Comparison of ENCODE assay signal across 29 mouse cellular contexts in the genomic region with DNA sequence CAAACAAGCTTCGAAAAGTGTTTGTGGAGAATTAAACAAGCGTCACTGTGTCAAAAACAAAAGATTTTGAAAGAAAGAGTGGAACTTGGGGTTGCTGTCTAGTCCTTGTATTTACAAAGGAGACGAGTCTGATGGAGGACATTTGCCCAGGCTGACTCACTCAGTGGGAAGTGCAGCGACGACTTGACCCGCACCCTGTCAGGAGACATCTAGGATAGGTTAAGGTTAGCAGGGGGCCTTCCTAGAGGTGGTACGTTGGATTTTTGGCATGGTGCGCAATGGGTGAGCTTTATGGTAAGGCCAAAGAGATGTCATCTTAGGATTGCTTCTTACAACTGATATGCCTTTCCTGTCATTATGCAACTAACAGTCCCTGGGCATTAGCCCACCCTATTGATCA. TPM values are rescaled to one million over a fixed set of nuclear protein-coding genes. Genes with fewer than 3 reads are reported as not detected.
DNase-seq lines count a peak whose midpoint lies in the region; TF ChIP-seq lines count a peak whose summit lies in the region.
"Had no signal": no experiment of that assay in that cellular context is flagged by ENCODE, and none has a peak within 500 bp of the region (broad histone marks: within the 10 kb centered on the region; RNA-seq: fewer than 3 reads in every experiment).

No protein-coding gene starts in this region.

- no peak for TF ChIP-seq EP300 in CH12.LX (IDR thresholded peaks at IDR 0.05; ENCODE audit: low read length)

- H3K4me2 ChIP-seq in CH12.LX (ENCODE audit: insufficient read depth, low read depth, poor library complexity, severe bottlenecking), result peak overlapping the region; percentile 45
- H3K4me2 ChIP-seq: embryonic facial prominence, embryonic 13.5 days; embryonic facial prominence, embryonic 15.5 days; forebrain, embryonic 12.5 days had no signal

- no peak for TF ChIP-seq RAD21 in CH12.LX (IDR thresholded peaks at IDR 0.05; ENCODE audit: low read depth, low read length)

- H3K79me2 ChIP-seq in CH12.LX (replicated peaks; ENCODE audit: control insufficient read depth, extremely low read depth, insufficient read depth, poor library complexity, severe bottlenecking), result no peaks in the 10 kb centered on the region

- H3K9ac ChIP-seq in CH12.LX (ENCODE audit: insufficient read depth, low read depth), result peak overlapping the region; percentile 2; the same call in 1 of the 2 replicates
- H3K9ac ChIP-seq: embryonic facial prominence, embryonic 13.5 days; embryonic facial prominence, embryonic 15.5 days; forebrain, embryonic 12.5 days had no signal

- in situ Hi-C loops in CH12.LX (cut with MboI; ENCODE audit: low pct_ligation_motif_present, low pct_unique_long_range_greater_than_20kb, low sequenced_read_pairs), result loop anchor here (5.0 kb wide), 1 partner anchor 50 kb away; a partner anchor contains a TSS

- H3K27me3 ChIP-seq in heart, embryonic 10.5 days (ENCODE audit: insufficient read depth, poor library complexity, severe bottlenecking), result no peaks in the 10 kb centered on the region
- H3K27me3 ChIP-seq in thymus, adult 2 months (ENCODE audit: control insufficient read depth, insufficient read depth, low read length), result no peaks in the 10 kb centered on the region
- no peaks in the 10 kb centered on the region for H3K27me3 ChIP-seq in CH12.LX (replicated peaks)
- H3K27me3 ChIP-seq: embryonic facial prominence, embryonic 13.5 days; embryonic facial prominence, embryonic 15.5 days; forebrain, embryonic 12.5 days had no signal

- H3K9me3 ChIP-seq in heart, embryonic 10.5 days, result no peaks in the 10 kb centered on the region
- H3K9me3 ChIP-seq in CH12.LX (replicated peaks; ENCODE audit: low read length), result peaks cover 1% of the 10 kb centered on the region
- H3K9me3 ChIP-seq: embryonic facial prominence, embryonic 13.5 days; embryonic facial prominence, embryonic 15.5 days; forebrain, embryonic 10.5 days; forebrain, embryonic 12.5 days had no signal

- peak; percentile 52 for DNase-seq in heart, embryonic 10.5 days (ENCODE audit: low spot score)
- no peak for DNase-seq in heart, adult 18-20 months
- DNase-seq in thymus, adult 2 months, result no peak
- no peak for DNase-seq in thymus, postnatal 36 days
- no peak for DNase-seq in CH12.LX (ENCODE audit: extremely low read depth)
- no peak for DNase-seq in lung, postnatal 10 days
- DNase-seq: adrenal gland, adult 2 months; adrenal gland, postnatal 10 days; adrenal gland, postnatal 25 days; cerebellum, adult 11 months; cerebellum, adult 18-20 months; cerebellum, adult 8-10 months; cerebellum, adult 9-11 months; cerebellum, postnatal 14 days; cerebellum, postnatal 36 days; embryo, embryonic 11 days had no signal

- dilution Hi-C loops in CH12.LX (cut with MboI; ENCODE audit: extremely low pct_ligation_motif_present, extremely low pct_unique_long_range_greater_than_20kb, low sequenced_read_pairs), result no loop called here

- no peak overlapping the region for H3K4me3 ChIP-seq in heart, embryonic 10.5 days
- peak overlapping the region; percentile 46 for H3K4me3 ChIP-seq in thymus, adult 2 months (ENCODE audit: control insufficient read depth, insufficient read depth, low read length)
- H3K4me3 ChIP-seq in CH12.LX (replicated peaks in 1 of 3; ENCODE audit: low read depth in 2 of 3, low read length in 2 of 3, poor library complexity in 1 of 3), result no peak overlapping the region
- H3K4me3 ChIP-seq: embryonic facial prominence, embryonic 13.5 days; embryonic facial prominence, embryonic 15.5 days; erythroblast, embryonic 14.5 days; forebrain, embryonic 10.5 days; forebrain, embryonic 12.5 days had no signal

- H3K27ac ChIP-seq in heart, embryonic 10.5 days, result no peak overlapping the region
- peak overlapping the region; percentile 40; the same call in 1 of the 2 replicates for H3K27ac ChIP-seq in thymus, adult 2 months (ENCODE audit: control insufficient read depth, insufficient read depth, low read length)
- peak overlapping the region; percentile 39; the same call in 1 of the 2 replicates for H3K27ac ChIP-seq in CH12.LX (ENCODE audit: insufficient read depth, low read depth)
- H3K27ac ChIP-seq: embryonic facial prominence, embryonic 13.5 days; embryonic facial prominence, embryonic 15.5 days; forebrain, embryonic 10.5 days; forebrain, embryonic 12.5 days had no signal

- H3K36me3 ChIP-seq in heart, embryonic 10.5 days, result no peaks in the 10 kb centered on the region
- peaks cover 21% of the 10 kb centered on the region for H3K36me3 ChIP-seq in thymus, adult 2 months (ENCODE audit: control insufficient read depth, insufficient read depth, low read length)
- H3K36me3 ChIP-seq in CH12.LX (replicated peaks in 1 of 2; ENCODE audit: control insufficient read depth in 1 of 2, insufficient read depth in 1 of 2, low read length in 1 of 2), result no peaks in the 10 kb centered on the region
- H3K36me3 ChIP-seq: embryonic facial prominence, embryonic 13.5 days; embryonic facial prominence, embryonic 15.5 days; forebrain, embryonic 10.5 days; forebrain, embryonic 12.5 days had no signal

- no peaks in the 10 kb centered on the region for H3K4me1 ChIP-seq in heart, embryonic 10.5 days
- H3K4me1 ChIP-seq in thymus, adult 2 months (replicated peaks; ENCODE audit: control insufficient read depth, insufficient read depth, low read length), result peaks cover 50% of the 10 kb centered on the region
- peaks cover 30 to 73% of the 10 kb centered on the region in 2 experiments for H3K4me1 ChIP-seq in CH12.LX (ENCODE audit: control insufficient read depth in 1 of 2, insufficient read depth in 2 of 2)
- H3K4me1 ChIP-seq: embryonic facial prominence, embryonic 13.5 days; embryonic facial prominence, embryonic 15.5 days; forebrain, embryonic 12.5 days had no signal

- TF ChIP-seq CTCF in thymus, adult 2 months (IDR thresholded peaks at IDR 0.05; ENCODE audit: borderline replicate concordance, control insufficient read depth, extremely low read depth, insufficient read depth, low read length, poor library complexity), result no peak
- TF ChIP-seq CTCF in CH12.LX (conservative IDR thresholded peaks at IDR 0.05 in 1 of 2, IDR thresholded peaks at IDR 0.05 in 1 of 2; ENCODE audit: low read depth in 2 of 2, low read length in 2 of 2), result no peak

- WGBS in heart, embryonic 10.5 days, result 87% methylated on average over 8 of the region's 8 CpGs
- WGBS in thymus, adult 2 months, result 88% methylated on average over 8 of the region's 8 CpGs

- no peak for TF ChIP-seq POLR2A in thymus, adult 2 months (IDR thresholded peaks at IDR 0.05; ENCODE audit: control insufficient read depth, extremely low read depth, insufficient read depth, low read length, poor library complexity)
- no peak for TF ChIP-seq POLR2A in CH12.LX (IDR thresholded peaks at IDR 0.05; ENCODE audit: low read depth, low read length)

TF ChIP-seq in CH12.LX, 34 proteins besides CTCF, POLR2A, EP300 and RAD21:
- TF ChIP-seq GABPA (IDR thresholded peaks at IDR 0.05; ENCODE audit: insufficient replicate concordance, low read depth, low read length) (no peak), ZKSCAN1 (IDR thresholded peaks at IDR 0.05; ENCODE audit: borderline replicate concordance, low read depth, low read length) (no peak), RCOR1 (conservative IDR thresholded peaks at IDR 0.05; ENCODE audit: low read depth, low read length) (no peak), SIN3A (IDR thresholded peaks at IDR 0.05; ENCODE audit: low read length) (no peak), UBTF (IDR thresholded peaks at IDR 0.05; ENCODE audit: low read depth, low read length) (no peak)

RNA-seq across cellular contexts. Expression of a gene that starts 2.3 kb away (rescaled TPM):
- 0.09 TPM in 1 of 2 replicates, not detected in the other for polyA plus RNA-seq in heart, embryonic 10.5 days (2016; fragmentation: Nextera tagmentation; extraction: Ambion mirVana)
- 1 to 10 TPM in 1 of 2 experiments, under 1 TPM in 1; 0.20 to 2.9 TPM for total RNA-seq in heart, adult 18-20 months (2021)
- polyA plus RNA-seq in thymus, adult 2 months (2012; rRNA removed), result 117 and 125 TPM in 2 replicates
- total RNA-seq in CH12.LX (2012; rRNA removed), result 0.29 and 0.64 TPM in 2 replicates
- 0.11 and 0.14 TPM in 2 replicates for total RNA-seq in CH12.LX (2014; rRNA removed)
- 0.14 and 0.17 TPM in 2 replicates for polyA plus RNA-seq in CH12.LX (2012; ENCODE audit: insufficient read length, low read depth)
- total RNA-seq: ES-E14, MEL had no signal
- polyA plus RNA-seq: embryonic facial prominence, embryonic 11.5 days; embryonic facial prominence, embryonic 13.5 days; forebrain, embryonic 10.5 days; forebrain, embryonic 12.5 days; forebrain, embryonic 14.5 days; forebrain, embryonic 16.5 days had no signal

RNA-seq across cellular contexts. Expression of a gene that starts 9.3 kb away (rescaled TPM):
- not detected in 2 replicates for polyA plus RNA-seq in heart, embryonic 10.5 days (2016; fragmentation: Nextera tagmentation; extraction: Ambion mirVana)
- not detected for total RNA-seq in heart, adult 18-20 months (2021)
- polyA plus RNA-seq in thymus, adult 2 months (2012; rRNA removed), result 2.1 and 2.6 TPM in 2 replicates
- total RNA-seq in CH12.LX (2012; rRNA removed), result 2.6 and 2.7 TPM in 2 replicates
- total RNA-seq in CH12.LX (2014; rRNA removed), result 0.46 TPM in 1 of 2 replicates, not detected in the other
- polyA plus RNA-seq in CH12.LX (2012; ENCODE audit: insufficient read length, low read depth), result 2.4 and 2.6 TPM in 2 replicates
- total RNA-seq: adrenal gland, adult 2 months; adrenal gland, postnatal 10 days; adrenal gland, postnatal 25 days; adrenal gland, postnatal 4 days; common myeloid progenitor, adult 5-6 weeks; ES-E14; MEL had no signal
- polyA plus RNA-seq: adrenal gland, adult 2 months; brain, embryonic 14.5 days; embryonic facial prominence, embryonic 11.5 days; embryonic facial prominence, embryonic 13.5 days; embryonic facial prominence, embryonic 15.5 days; erythroblast, embryonic 14.5 days; forebrain, embryonic 10.5 days; forebrain, embryonic 12.5 days; forebrain, embryonic 14.5 days; forebrain, embryonic 16.5 days had no signal

RNA-seq across cellular contexts. Expression of a gene that starts 49.7 kb away (rescaled TPM):
- polyA plus RNA-seq in heart, embryonic 10.5 days (2016; fragmentation: Nextera tagmentation; extraction: Ambion mirVana), result 67.5 and 79.6 TPM in 2 replicates
- 10 to 100 TPM; 18.5 to 19.4 TPM for total RNA-seq in heart, adult 18-20 months (2021)
- polyA plus RNA-seq in thymus, adult 2 months (2012; rRNA removed), result 26.2 and 28.2 TPM in 2 replicates
- 32.7 and 37.1 TPM in 2 replicates for total RNA-seq in CH12.LX (2012; rRNA removed)
- 104 and 115 TPM in 2 replicates for total RNA-seq in CH12.LX (2014; rRNA removed)
- 59.9 and 60.0 TPM in 2 replicates for polyA plus RNA-seq in CH12.LX (2012; ENCODE audit: insufficient read length, low read depth)

Comparison
In these comparisons a context has a peak if more than half of its experiments do, and no peak if none do; other contexts are left out.
1. RNA of a gene that starts 2.3 kb away (polyA plus RNA-seq): 117 to 125 TPM in thymus, adult 2 months; 0.14 to 0.17 TPM in CH12.LX and 0.09 TPM in heart, embryonic 10.5 days; every median in the first group is over 100 times any median in the second.